Mouse (Mus musculus): ENCODE results near the gene 9230104L09Rik.

DNA sequence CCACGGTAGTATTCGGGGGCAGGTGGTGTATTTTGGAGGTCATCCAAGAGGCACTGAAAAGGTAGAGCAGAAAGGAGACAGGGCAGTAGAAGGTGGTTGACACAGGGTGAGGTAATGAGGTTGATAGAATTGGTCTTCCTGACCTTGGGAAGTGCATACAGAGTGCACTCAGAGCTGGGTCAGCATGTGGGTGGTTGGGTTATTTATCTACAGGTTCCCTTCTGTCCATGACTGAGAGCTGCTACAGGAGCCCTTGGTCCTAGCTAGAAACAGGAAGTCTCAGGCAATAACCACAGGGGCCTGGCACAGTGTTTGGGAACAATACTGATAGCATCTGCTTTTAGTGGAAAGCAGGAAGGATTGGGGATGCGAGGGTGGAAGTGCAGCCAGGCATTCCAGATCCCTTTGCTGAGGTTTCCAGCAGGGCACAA, 63.3 kb downstream of the 9230104L09Rik start:
- no peak for TF ChIP-seq SRF (IDR thresholded peaks at IDR 0.05; ENCODE audit: control insufficient read depth, insufficient read length, low read depth)
- TF ChIP-seq USF1 (IDR thresholded peaks at IDR 0.05; ENCODE audit: low read depth), result no peak
- no peak for TF ChIP-seq MYOG (IDR thresholded peaks at IDR 0.05; ENCODE audit: control insufficient read depth in 1 of 3, insufficient read depth in 1 of 3, insufficient read length in 2 of 3, low read depth in 2 of 3)
- no peak for TF ChIP-seq POLR2AphosphoS2 (IDR thresholded peaks at IDR 0.05; ENCODE audit: insufficient read length, low read depth)
- no peak for TF ChIP-seq MAX (IDR thresholded peaks at IDR 0.05; ENCODE audit: low read depth)
- TF ChIP-seq POLR2A (IDR thresholded peaks at IDR 0.05; ENCODE audit: insufficient read length, low read depth), result no peak
